Mouse (Mus musculus): ENCODE measurements around the gene Mfsd4a. TPM values are rescaled to one million over a fixed set of nuclear protein-coding genes. Genes with fewer than 3 reads are reported as not detected.

The Mfsd4a gene
- total RNA-seq, 2 experiments from 2014 or later = 4.9 to 6.3 TPM

DNA sequence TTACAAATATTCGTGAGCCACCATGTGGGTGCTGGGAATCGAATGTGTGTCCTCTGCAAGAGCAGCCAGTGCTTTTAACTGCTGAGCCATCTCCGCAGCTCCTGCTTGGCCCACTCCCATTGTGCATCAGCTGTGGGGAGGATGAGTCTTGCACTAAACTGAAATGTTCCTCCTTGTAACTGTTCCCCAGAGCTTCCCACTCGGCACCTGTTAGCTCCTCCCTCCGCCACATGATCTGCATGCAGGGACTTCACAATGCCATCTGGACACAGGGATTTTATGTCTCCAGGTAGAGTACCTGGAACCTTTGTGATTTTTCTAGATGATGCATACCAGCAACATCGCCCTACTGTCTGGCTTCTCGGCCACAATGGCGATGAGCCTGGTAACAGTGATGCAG is 1.6 kb upstream of the Mfsd4a start:
- no peak for DNase-seq (ENCODE audit: low spot score in 2 of 2)

DNA sequence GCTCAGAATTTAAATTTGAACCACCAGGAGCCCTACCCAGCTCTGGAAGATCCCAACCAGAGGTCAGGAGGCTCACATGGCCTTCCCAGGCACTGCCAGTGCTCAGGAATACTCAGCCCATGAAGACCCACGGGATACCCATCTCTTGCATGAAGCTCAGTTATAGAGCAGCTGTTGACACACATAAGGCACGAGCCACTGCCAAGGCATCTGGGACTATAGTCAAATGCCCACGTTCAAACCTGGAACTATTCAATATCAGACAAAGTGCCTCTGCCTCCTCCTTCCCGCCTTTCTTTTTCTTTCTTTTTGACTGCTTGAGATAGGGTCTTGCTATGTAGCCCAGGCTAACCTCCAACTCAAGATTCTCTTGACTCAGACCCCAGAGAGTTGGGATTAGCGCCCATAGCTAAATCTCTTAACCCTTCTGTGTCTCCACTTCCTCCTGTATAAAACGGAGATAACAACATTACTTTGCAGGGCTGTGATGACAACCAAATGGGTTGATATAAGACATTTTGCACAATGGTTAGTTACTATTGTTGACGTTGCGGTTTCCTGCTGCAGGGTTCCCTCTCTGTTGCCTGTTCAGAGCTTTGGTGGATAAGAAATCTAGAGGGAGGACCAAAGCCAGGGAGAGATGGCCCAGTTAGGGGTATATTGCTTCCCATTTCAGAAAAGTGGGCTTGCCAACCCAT is 2.2 kb downstream of the Mfsd4a start:
- DNase-seq (ENCODE audit: low spot score in 2 of 2) = no peak

DNA sequence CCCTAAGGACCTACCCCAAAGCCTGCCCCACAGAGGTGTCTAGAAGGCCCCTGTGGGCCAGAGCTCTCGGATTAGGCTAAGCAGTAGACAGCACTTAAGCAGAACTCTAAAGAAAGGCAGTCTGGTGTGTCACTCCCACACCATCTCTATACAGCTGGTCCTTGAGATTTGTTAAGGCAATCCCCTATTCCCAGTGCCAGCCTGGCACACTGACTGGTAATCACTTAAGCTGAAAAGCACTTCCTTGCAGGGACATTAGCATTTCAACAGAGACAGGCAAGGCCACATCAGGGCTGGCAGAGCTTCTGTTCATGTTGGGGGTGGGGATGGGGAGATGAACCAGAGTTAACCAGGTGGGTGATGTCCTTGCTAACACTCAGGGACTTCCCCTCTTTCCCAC is 2.9 kb downstream of the Mfsd4a start:
- DNase-seq (ENCODE audit: low spot score in 2 of 2) = no peak

DNA sequence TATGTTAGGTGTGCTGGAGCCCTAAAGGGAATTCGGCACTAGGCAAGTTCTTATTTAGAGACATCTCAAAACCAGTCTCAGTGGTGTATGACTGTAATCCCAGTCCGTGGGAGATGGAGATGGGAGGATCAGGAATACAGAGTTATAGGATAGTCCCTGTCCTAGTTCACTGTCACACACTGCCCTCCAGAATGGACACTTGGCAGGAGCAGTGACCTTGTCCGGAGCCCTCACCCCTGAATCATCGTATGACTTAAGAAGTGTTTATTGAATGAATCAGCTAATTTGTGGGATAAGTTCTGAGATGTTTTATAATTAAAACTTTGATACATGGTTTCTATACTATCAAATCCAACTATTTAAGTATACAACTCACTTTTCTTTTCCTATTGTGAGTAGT is 4.8 kb downstream of the Mfsd4a start:
- no peak for DNase-seq (ENCODE audit: low spot score in 2 of 2)

DNA sequence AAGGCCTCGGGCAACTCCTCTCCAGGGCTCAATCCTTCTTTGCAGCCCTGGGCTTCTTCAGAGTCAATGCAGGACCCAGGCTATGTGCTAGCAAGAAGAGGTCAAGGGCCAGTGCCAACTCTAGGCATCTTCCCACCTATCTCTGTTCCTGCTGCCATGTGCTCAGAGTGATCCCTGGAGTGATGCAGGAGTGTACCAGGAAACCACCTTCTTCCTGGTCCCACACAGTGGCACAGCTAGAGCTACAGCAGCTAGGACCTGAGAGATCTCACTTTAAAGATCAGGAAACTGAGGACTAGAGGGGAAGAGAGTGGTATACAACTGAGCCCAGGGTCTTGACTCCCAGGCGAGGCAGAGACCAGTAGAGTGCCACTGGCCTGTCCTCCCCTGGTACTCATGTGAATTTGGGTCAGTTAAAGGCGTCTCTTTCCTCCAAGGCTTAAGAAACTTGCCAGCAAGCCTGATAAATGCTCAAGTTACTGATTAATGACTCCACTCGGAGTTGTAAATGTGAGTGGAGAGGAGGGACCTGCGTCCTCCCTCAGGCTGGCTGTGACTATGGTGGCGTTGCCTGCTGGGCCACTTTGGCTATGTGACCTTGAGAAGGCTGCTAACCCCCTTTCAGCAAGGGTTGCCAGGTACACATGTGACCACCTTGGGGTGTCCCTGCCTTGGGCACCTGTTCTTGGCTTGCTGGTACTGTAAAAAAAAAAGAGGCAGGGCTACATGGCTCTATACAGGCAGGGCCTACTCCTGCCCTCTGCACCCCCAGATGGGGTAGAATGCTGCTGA is 5.9 kb downstream of the Mfsd4a start:
- no peak for DNase-seq (ENCODE audit: low spot score in 2 of 2)

DNA sequence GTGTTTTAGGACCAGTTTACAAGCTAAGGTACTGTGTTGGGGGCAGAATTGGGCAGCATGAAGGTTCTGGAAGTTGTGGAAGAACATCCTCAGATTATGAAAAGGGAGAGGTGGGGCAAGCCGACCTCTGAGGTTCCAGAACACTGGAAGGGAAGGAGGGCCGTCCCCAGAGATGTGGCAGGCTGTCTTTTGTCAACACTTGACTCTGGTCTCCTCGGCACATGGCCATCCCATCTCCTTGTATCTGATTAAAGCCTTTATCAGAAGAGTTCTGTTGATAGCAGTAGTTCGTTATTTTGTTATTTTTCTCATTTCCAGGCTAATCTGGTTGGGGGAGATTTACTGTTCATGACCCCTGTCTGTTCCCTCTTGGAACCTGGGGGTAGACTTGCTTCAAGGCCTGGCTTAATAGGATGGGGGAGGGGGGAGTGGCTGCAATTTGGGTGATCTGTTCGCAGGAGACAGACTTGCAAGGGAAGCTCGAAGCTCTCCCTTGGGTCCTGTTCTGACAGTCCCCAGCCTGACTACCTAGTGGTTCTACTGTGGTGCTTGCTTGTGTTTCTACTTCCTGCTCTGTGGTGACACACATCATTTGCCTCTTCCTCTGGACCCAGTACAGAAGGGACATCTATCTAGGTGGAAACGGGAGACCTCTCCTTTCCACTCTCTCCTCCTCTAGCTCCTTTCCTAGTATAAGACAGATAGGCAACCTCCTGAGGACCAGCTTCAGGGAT is 7.7 kb downstream of the Mfsd4a start:
- no peak for DNase-seq (ENCODE audit: low spot score in 2 of 2)

DNA sequence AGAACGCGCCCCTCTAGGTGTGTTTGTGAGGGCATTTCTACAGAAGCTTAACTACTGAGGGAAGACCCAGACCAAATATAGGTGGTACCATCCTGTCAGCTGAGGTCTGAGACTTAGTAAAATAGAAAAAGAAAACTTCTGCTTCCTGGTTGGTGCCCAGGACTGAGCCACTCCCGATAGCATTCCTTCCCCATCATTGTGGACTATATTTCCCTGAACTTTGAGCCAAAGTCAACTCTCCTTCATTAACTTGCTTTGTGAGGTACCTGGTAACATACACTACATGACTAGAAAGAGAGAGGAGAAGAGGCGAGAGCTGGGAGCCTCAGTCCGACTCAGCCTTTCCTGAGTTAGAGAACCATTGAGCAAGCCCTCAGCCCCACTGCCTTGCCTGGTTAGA is 9.3 kb downstream of the Mfsd4a start:
- no peak for DNase-seq (ENCODE audit: low spot score in 2 of 2)

DNA sequence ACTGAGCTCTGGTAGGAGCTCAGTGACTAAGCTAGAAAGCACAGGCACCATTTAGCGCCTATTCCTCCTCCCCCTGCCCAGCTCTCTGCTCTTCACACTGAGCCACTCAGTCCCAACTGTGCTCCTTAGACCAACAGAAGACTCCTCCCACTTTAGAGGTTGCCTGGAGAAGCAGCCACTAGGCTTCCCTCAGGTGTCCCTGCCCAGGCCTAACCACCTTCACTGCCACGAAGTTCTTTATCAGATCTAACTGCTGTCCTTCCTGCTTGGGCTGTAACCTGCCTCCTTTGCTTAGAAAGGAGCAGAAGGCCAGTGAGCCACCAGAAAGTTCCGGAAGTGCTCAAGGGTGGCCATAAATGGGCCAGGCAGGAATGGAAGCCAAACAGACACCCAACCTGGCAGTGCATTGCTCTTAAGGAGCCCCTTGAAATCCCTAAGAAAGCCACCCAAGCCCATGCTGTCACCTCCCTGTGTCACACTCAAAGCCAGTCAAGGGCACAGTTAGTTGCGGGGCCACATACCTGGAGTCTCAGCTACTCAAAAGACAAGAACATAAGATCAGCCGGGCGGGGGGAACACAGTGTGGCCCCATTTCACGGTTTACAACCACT is 12.7 kb downstream of the Mfsd4a start:
- DNase-seq (ENCODE audit: low spot score in 2 of 2) = no peak

DNA sequence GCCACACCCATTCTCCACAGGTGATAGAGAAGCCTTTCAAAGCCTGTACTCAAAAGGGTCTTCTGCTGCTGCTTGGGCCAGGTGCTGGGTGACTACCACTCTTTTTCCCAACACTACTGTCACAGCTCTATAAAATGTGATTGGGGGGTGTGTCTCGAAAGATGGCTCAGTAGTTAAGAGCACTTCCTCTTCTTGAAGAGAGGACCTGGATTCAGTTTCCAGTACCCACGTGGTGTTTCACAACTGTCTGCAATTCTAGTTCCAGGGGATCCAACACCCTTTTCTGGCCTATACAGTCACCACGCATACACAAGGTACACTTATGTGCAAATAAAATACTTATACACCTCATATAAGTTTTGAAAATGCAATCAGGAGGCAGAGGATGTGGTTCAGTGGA is 13.5 kb downstream of the Mfsd4a start:
- DNase-seq (ENCODE audit: low spot score in 2 of 2) = no peak

DNA sequence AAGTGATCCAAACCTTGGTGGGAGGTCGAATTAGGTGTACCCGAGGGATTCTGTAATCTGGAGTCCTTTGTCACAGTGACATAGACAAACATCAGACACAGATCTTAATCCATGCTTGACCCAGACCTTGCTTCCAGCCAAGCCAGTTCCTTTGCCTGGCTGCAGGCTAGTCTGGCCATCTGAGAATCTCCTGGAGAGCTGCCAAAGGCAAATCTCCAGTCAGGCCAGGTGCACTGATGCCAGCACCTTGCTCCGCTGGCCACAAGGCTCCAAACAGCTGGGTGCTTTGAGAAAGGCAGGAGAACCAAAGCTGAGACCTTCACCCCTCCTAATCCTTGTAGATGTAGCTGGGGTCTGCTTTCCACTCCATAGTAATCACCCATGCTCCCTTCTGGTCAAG is 16.1 kb downstream of the Mfsd4a start:
- DNase-seq (ENCODE audit: low spot score in 2 of 2) = no peak

DNA sequence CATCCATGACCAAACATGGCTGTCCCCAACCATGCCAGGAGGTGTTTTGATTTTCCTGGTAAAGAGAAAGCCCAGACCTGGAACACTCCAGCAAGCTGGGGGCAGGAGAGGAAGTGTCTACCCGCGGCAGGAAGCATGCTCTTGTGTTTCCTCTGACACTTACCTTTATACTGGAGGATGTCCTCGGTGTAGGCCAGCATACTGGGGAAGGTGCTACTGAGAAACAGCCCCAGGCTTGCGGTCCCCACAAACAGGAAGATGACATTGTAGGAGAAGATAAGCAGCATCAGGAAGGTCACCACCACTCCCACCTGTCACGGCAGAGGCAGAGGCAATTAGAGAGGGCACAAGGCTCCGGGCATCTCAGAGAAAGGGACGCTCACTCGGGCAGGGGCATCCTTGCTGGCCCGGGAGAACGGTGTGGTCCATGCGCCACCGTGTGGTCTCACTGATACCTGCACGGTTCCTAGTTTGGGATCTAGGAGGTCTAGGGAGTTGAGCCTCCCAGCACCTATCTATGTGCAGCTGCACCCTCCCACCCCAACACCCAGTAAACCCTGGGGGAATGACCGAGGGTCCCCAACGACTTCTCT is 21.6 kb downstream of the Mfsd4a start:
- DNase-seq (ENCODE audit: low spot score in 2 of 2) = peak; percentile 41 to 61

DNA sequence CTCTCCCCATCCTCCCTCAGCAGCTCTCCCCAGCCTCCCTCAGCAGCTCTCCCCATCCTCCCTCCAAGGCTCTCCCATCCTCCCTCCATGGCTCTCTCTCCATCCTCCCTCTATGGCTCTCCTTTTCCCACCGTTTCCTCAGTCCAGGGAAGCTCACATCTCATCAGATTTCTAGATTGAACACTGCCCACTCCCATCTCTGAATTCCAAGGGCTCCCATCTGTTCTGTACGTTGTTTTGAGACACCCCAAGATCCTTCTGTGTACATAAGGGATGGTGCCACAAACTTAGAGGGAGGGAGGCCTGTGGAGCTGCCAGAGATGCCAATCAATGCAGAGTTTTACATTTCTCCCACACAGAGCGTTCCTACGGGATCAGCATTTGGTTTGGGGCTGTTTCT is 24.1 kb downstream of the Mfsd4a start:
- no peak for DNase-seq (ENCODE audit: low spot score in 2 of 2)

DNA sequence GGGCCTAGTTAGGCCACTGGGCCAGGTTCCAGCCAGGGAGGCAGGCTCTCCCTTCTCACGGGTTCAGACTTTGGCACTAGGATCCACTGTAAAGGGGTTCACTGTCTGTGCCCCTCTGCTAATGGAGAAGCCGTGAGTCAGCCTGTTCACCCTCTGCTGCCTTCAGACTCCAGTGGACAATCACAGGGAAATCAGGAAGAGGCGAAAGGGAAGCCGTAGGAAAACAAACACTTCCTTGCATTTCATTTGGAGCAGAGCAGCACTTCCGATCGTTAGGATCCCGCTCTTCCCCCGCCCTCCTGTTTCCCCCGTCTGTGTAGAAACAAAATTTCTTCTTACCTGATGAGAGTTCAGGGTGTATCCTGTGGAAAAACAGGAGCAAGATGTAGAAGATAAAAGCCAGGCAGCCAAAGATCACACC is 27.7 kb downstream of the Mfsd4a start:
- DNase-seq (ENCODE audit: low spot score in 2 of 2) = no peak

DNA sequence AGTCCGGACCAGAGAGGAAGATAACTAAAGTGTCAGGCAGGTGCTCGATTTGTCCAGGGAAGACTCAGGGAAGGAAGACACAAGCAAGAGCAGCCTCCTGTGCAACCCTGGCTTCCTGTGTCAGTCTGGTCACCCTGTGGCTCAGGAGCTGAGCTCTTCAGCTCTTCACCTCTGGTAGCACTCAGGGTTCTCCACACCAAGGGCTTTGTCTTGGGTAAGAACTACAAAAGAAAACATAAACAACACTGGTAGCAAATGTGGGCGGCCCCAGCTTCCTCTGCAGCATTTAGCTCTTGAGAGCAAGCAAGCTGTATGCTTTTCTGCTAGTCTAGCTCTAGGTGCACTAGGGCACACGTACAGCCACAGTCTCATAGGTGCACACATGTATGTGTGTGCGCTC is 29.1 kb downstream of the Mfsd4a start:
- DNase-seq (ENCODE audit: low spot score in 2 of 2) = no peak

DNA sequence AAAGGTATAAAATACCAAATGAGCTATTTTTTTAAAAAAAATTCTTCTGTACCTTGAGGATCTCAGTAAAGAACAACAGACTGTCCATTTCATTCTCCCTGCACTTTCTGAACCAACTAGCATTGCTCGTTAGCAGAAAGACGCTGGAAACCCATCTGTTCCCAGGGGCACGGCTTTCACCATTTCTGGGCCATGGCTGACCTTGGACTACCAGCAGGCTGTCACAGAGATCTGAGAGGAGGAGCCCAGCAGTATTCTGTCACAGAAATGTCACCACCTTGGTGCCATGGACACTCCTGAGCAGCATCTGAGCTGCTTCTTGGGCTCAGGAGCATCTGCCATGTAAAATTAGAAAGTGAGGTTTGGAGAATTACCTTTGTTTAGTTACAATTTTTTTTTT is 30.1 kb downstream of the Mfsd4a start:
- no peak for DNase-seq (ENCODE audit: low spot score in 2 of 2)

DNA sequence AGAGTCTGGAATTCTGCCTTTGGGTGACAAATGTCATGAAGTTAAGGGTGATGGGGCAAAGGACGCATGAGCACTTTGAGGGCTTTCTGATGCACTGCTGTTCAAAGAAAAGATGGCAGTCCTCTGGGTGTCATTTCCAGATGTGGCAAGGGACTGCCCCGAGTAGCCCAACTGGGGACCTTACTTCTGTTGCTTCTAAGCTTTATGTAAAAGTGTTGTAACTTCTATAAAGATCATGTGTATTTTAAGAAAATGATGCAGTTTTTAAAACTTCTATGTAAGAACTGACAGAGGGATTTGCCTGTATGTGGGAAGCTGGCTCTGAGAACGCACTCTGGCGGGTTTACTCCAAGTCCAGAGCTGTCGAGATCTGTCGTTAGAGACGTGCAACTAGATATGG is 35.7 kb downstream of the Mfsd4a start:
- DNase-seq (ENCODE audit: low spot score in 2 of 2) = no peak

DNA sequence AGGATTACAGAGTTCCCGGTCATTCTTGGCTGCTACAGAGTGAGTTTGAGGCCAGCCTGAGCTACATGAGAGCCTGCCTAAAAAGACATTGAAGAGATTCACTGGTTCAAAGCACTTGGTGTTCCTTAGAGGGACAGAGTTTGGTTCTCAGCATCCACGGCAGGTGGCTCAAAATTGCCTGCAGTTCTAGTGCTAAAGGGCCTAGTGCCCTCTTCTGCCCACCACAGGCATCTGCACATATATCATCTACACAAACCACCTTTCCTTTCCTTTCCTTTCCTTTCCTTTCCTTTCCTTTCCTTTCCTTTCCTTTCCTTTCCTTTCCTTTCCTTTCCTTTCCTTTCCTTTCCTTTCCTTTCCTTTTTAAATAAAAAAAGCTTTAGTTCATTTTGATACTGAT is 37.3 kb downstream of the Mfsd4a start:
- no peak for DNase-seq (ENCODE audit: low spot score in 2 of 2)

DNA sequence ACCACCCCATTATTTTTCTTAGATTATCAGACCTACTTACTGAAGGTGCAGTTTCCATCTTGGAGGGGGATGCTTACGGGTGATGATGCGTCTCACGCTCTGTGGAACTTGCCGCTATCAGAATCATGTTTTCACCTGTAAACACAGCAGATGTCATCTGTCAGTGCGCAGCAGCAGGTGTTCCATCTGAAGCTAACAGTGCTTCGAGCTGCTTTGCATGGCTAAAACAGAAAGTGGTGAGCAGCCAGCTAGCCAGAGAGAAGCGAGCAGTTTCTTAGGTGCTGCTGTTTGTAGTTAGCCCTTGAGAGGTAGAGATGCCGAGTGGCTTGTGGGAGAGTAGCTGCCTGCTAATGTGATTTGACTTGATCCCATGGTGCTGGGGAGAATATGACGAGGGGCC is 39.4 kb downstream of the Mfsd4a start:
- no peak for DNase-seq (ENCODE audit: low spot score in 2 of 2)

DNA sequence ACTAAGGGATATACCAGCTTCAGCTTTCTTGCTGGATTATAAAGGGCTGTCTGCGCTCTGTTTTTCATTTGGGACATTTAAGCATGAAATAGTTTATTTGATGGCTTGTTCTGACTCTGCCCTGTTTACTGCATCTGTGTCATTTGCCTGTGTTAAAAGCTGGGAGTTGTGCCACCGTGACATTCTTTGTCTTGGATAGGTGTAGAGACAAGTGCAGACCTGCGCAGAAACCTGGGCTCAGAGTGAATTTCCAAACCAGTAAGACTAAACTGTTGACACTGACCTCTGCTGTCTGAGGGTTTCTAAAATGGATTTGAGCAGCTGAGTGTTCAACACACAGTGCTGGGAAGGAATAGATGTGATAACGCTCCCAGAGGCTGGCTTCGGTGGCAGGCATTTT is 39.9 kb downstream of the Mfsd4a start:
- no peak for DNase-seq (ENCODE audit: low spot score in 2 of 2)

DNA sequence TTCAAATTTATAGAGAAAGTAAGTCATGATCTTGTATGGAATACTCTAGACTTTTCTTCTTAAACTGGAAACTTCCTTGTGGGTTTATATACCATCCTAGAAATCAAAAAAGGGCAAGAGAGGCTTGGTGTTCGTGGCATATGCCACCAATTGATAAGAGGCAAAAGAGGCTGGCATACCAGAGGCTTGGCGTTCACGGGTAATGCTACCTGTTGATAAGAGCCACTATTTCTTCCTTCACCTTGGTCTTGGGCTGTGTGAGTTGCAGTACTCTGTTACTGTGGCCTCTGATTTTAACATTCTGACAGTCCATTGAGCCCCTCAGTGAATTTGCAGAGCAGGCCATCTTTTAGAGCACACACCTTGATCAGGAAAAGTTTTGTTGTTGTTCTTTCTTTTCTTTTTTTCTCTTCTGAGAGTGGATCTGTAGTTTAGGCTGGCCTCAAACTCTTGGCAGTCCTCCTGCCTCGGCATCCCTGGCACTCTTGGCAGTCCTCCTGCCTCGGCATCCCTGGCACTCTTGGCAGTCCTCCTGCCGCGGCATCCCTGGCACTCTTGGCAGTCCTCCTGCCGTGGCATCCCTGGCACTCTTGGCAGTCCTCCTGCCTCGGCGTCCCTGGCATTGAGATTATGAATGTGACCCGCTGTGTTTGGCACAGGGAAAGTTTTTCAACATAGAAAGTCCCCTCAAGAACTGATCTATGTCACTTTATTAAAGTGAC is 40.8 kb downstream of the Mfsd4a start:
- DNase-seq (ENCODE audit: low spot score in 2 of 2) = no peak

DNA sequence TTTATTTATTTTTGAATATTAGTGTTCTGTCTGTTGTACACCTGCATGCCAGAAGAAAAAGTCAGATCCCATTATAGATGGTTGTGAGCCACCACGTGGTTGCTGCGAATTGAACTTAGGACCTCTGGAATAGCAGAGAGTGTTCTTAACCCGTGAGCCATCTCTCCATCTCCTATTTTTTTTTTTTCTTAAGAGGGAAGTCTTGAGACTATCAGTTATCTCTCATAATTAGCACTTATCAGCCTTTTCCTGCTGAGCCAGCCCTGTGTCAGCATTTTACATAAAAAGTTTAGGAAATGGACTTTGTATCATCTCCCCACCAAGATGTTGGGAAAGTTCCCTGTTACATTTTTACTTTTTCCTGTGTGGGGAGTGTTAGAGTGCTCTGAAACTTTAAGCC is 45.8 kb downstream of the Mfsd4a start:
- DNase-seq (ENCODE audit: low spot score in 2 of 2) = no peak
